Mouse (Mus musculus) lung, embryonic 14.5 days (tissue): ENCODE measurements around the gene Myh6. TPM values are rescaled to one million over a fixed set of nuclear protein-coding genes. Genes with fewer than 3 reads are reported as not detected.
"Not testable (repeated sequence)": the region's sequence is repeated elsewhere in the genome, so short reads cannot be mapped to it uniquely, and the experiment has no call there.

Experiments used
- ATAC-seq: fragments of 200-750 bp; cut with Nextera tagmentation; 2 replicates; pipeline ENCODE4 v1.8.0; 2017; ENCODE audit warnings: mild to moderate bottlenecking, moderate TSS enrichment, moderate library complexity; ENCODE audit not compliant: insufficient read depth
- DNase-seq: peaks from one replicate; pipeline ENCODE4 v3.0.0-alpha.2; 2015
- H3K27ac ChIP-seq: fragments of 300-500 bp; sonication (generic); 2 replicates; pipeline ENCODE4 v1.5.1; 2014; ENCODE audit warnings: low read depth, mild to moderate bottlenecking, moderate library complexity
- H3K27me3 ChIP-seq: fragments of 300-500 bp; sonication (generic); 2 replicates; pipeline ENCODE4 v1.6.1; 2014; ENCODE audit warnings: low read length, control low read depth; ENCODE audit not compliant: insufficient read depth
- H3K36me3 ChIP-seq: fragments of 300-500 bp; sonication (generic); 2 replicates; pipeline ENCODE4 v1.6.1; 2014; ENCODE audit warnings: control low read depth; ENCODE audit not compliant: insufficient read depth
- H3K4me1 ChIP-seq: fragments of 300-500 bp; sonication (generic); 2 replicates; pipeline ENCODE4 v1.6.1; 2014; ENCODE audit warnings: antibody characterized with exemption, control low read depth; ENCODE audit not compliant: insufficient read depth
- H3K4me2 ChIP-seq: fragments of 300-500 bp; sonication (generic); 2 replicates; pipeline ENCODE4 v1.6.1; 2014; ENCODE audit warnings: mild to moderate bottlenecking
- H3K4me3 ChIP-seq: fragments of 300-500 bp; sonication (generic); 2 replicates; pipeline ENCODE4 v1.5.1; 2014; ENCODE audit warnings: low read depth, low read length
- H3K9ac ChIP-seq: fragments of 300-500 bp; sonication (generic); 2 replicates; pipeline ENCODE4 v1.6.1; 2014
- H3K9me3 ChIP-seq: fragments of 300-500 bp; sonication (generic); 2 replicates; pipeline ENCODE4 v1.6.1; 2016; ENCODE audit warnings: low read depth, low read length, control low read depth
- CTCF ChIP-seq: IDR thresholded peaks from 2 replicates; pipeline ENCODE4 v1.5.1; 2016; ENCODE audit warnings: antibody characterized with exemption, low read depth
- WGBS: fragments of 180-500 bp; shearing (Covaris S2); extraction: QIAGEN DNeasy Blood & Tissue Kit; methylation state at CpG from one replicate; pipeline ENCODE4 v1.1.7; 2014; 5-methylcytosine and 5-hydroxymethylcytosine counted together
- polyA plus RNA-seq: library from polyadenylated mRNA; unstranded; fragments of >200 nt; fragmentation: Nextera tagmentation; extraction: Ambion mirVana; gene quantifications from 2 replicates; pipeline ENCODE4 v1.2.1, GENCODE M21; 2014

Gene Myh6
- polyA plus RNA-seq, 1 experiment from 2014 or later = 4.6 TPM

- no peak overlapping the region for H3K4me2 ChIP-seq
- WGBS = 77% methylated on average over 6 of the region's 6 CpGs
Observed at GRCm38 (mm10) chr14:55000814-55001213, 34.1 kb upstream of the Myh6 start.

GRCm38 (mm10) chr14:54999868-55000267 is 33.1 kb upstream of the Myh6 start:
- not testable (repeated sequence) for DNase-seq, H3K36me3 ChIP-seq, H3K27me3 ChIP-seq, H3K4me2 ChIP-seq, ATAC-seq, H3K9me3 ChIP-seq, H3K4me3 ChIP-seq, H3K9ac ChIP-seq, H3K27ac ChIP-seq
- peaks cover 27% of the 10 kb centered on the region for H3K4me1 ChIP-seq
- 78% methylated on average over 5 of the region's 5 CpGs for WGBS

More at GRCm38 (mm10) chr14:55000814-55001213, 34.1 kb upstream of the Myh6 start:
- TF ChIP-seq CTCF = no peak
- DNase-seq (no peak), ATAC-seq (no peak)
- H3K27ac ChIP-seq = no peak overlapping the region
- H3K4me1 ChIP-seq = peaks cover 26% of the 10 kb centered on the region
- no peaks in the 10 kb centered on the region for H3K36me3 ChIP-seq
- H3K9ac ChIP-seq = no peak overlapping the region
- no peaks in the 10 kb centered on the region for H3K9me3 ChIP-seq
- no peak overlapping the region for H3K4me3 ChIP-seq
- H3K27me3 ChIP-seq = no peaks in the 10 kb centered on the region

GRCm38 (mm10) chr14:54998680-54999079 is 32.0 kb upstream of the Myh6 start:
- Histone ChIP-seq H3K27ac (no peak overlapping the region), H3K4me2 (no peak overlapping the region)

GRCm38 (mm10) chr14:54997297-54997696 is 30.6 kb upstream of the Myh6 start:
- ATAC-seq (no peak), DNase-seq (no peak)
- H3K9me3 ChIP-seq = no peaks in the 10 kb centered on the region
- peak overlapping the region; percentile 75; the same call in 1 of the 2 replicates for H3K27ac ChIP-seq
- WGBS = 53% methylated on average over 4 of the region's 4 CpGs
- no peaks in the 10 kb centered on the region for H3K36me3 ChIP-seq
- no peak overlapping the region for H3K4me2 ChIP-seq
- H3K4me1 ChIP-seq = peaks cover 14% of the 10 kb centered on the region; the same call in 1 of the 2 replicates
- H3K27me3 ChIP-seq = no peaks in the 10 kb centered on the region
- H3K4me3 ChIP-seq = no peak overlapping the region
- H3K9ac ChIP-seq = no peak overlapping the region; the same call in 1 of the 2 replicates
- TF ChIP-seq CTCF = no peak

More at GRCm38 (mm10) chr14:54998680-54999079, 32.0 kb upstream of the Myh6 start:
- no peak for TF ChIP-seq CTCF
- Histone ChIP-seq H3K27me3 (no peaks in the 10 kb centered on the region), H3K4me3 (no peak overlapping the region), H3K36me3 (no peaks in the 10 kb centered on the region), H3K4me1 (peaks cover 24% of the 10 kb centered on the region), H3K9me3 (no peaks in the 10 kb centered on the region), H3K9ac (no peak overlapping the region)
- ATAC-seq = no peak
- no peak for DNase-seq

- no peaks in the 10 kb centered on the region for H3K9me3 ChIP-seq
- DNase-seq (no peak), ATAC-seq (no peak)
- no peak overlapping the region for H3K4me2 ChIP-seq
- no peak overlapping the region; the same call in 1 of the 2 replicates for H3K9ac ChIP-seq
- TF ChIP-seq CTCF = no peak
- H3K4me1 ChIP-seq = peaks cover 10% of the 10 kb centered on the region; the same call in 1 of the 2 replicates
- no peaks in the 10 kb centered on the region for H3K36me3 ChIP-seq
- WGBS = 64% methylated on average over 9 of the region's 9 CpGs
- H3K27ac ChIP-seq = peak overlapping the region; percentile 75; the same call in 1 of the 2 replicates
- H3K4me3 ChIP-seq = no peak overlapping the region
- H3K27me3 ChIP-seq = no peaks in the 10 kb centered on the region
Observed at GRCm38 (mm10) chr14:54996793-54997192, 30.1 kb upstream of the Myh6 start.

GRCm38 (mm10) chr14:54995457-54996138 is 28.9 kb upstream of the Myh6 start:
- ATAC-seq (no peak), DNase-seq (no peak)
- Histone ChIP-seq H3K4me3 (no peak overlapping the region), H3K4me1 (peaks cover 10% of the 10 kb centered on the region; the same call in 1 of the 2 replicates), H3K9ac (no peak overlapping the region), H3K27ac (peak overlapping the region; percentile 20; the same call in 1 of the 2 replicates), H3K36me3 (no peaks in the 10 kb centered on the region), H3K27me3 (no peaks in the 10 kb centered on the region), H3K9me3 (no peaks in the 10 kb centered on the region), H3K4me2 (no peak overlapping the region)
- WGBS = 45% methylated on average over 14 of the region's 14 CpGs
- TF ChIP-seq CTCF = no peak

- no peak for TF ChIP-seq CTCF
- Histone ChIP-seq H3K4me2 (no peak overlapping the region), H3K27me3 (no peaks in the 10 kb centered on the region), H3K4me3 (no peak overlapping the region), H3K9me3 (no peaks in the 10 kb centered on the region), H3K4me1 (peaks cover 10% of the 10 kb centered on the region; the same call in 1 of the 2 replicates), H3K27ac (peak overlapping the region; percentile 20; the same call in 1 of the 2 replicates), H3K9ac (peak overlapping the region; percentile 9; the same call in 1 of the 2 replicates), H3K36me3 (no peaks in the 10 kb centered on the region)
- DNase-seq (no peak), ATAC-seq (no peak)
Observed at GRCm38 (mm10) chr14:54994869-54995186, 28.1 kb upstream of the Myh6 start.
